Mouse (Mus musculus) cerebellum, adult 18-20 months (tissue): ENCODE data around the gene Ccrl2.

Experiments used
- DNase-seq, 2 experiments: peaks; one replicate each; pipeline ENCODE4 v3.0.0; 2021

Gene Ccrl2

DNA sequence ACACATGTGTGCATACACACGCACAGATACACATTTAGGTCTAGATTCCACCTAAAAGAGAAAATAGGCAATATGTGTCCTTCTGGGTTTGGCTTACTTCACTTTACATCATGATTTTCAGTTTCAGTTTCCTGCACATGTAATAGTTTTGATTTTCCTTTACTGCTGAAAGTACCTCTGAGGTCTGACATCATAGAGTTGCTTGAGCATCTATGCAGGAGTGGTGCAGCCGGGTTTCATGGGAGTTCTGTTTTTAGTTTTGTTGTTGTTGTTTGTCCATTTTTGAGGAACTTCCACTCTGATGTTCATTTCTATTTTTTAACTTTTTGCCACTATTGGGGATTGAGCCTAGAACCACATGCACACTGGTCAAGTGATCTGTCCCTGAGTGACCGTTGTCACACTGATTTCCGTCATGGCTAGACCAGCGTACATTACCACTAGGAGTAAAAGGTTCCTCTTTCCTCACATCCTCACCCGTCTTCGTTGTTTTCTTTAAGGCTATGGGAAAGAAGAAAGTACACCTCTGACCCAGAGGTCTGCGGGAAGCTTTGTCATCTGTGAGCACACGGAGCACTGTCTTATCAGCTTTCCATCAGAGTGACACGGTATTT lies 1.7 kb upstream of the Ccrl2 start:
- DNase-seq = no peak

DNA sequence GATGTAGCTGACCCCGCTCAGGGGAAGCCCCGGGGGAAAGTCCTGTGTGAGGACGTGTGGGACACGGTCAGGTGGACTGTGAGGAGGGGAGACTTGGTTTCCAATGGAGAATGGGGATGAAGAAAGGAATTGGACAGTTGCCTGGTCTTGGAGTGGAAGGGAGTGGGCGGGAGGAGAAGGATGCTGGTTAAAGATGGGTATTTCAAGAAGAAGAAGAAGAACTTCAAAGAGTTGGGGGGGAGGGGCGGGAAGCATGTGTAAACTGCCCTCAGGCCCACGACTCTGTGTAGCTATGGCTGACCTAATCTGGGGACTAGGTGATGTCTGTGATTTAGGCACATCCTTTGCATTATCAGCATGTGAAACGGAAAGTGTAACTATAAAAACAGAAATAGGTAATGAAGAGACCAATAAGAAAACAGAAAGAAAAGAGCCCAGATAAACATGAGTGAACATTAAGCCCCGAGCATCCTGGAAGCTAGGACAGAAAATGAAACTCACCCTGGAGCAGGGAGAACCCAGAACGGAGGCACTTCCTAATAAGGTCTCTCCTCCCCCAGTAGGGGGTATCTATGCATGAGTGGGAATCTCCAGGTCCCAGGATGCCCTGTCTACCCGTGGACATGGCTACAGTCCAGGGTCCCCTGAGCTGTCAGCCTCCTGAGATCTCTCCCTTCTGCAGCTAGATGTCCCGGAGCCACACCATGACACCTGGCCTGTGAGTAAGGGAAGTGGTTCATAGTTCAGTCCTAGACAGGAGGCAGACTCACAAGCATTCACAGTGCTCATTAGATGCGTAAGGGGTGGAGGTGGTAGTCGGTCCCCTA lies 438 bp upstream of the Ccrl2 start:
- DNase-seq = no peak

DNA sequence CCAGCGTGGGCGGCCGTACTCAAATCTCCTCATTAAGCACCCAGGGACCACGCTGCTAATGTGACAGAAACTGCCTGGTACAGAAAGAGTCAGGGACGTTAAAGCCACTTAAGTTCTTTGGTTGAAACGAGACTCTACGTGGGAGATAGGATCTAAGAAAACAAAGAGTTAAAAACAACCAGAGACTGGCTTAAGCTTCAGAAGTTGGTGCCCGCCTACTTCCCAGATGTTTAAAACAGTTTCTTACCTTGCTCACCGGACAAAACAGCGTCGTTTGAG lies 861 bp downstream of the Ccrl2 start:
- no peak for DNase-seq

DNA sequence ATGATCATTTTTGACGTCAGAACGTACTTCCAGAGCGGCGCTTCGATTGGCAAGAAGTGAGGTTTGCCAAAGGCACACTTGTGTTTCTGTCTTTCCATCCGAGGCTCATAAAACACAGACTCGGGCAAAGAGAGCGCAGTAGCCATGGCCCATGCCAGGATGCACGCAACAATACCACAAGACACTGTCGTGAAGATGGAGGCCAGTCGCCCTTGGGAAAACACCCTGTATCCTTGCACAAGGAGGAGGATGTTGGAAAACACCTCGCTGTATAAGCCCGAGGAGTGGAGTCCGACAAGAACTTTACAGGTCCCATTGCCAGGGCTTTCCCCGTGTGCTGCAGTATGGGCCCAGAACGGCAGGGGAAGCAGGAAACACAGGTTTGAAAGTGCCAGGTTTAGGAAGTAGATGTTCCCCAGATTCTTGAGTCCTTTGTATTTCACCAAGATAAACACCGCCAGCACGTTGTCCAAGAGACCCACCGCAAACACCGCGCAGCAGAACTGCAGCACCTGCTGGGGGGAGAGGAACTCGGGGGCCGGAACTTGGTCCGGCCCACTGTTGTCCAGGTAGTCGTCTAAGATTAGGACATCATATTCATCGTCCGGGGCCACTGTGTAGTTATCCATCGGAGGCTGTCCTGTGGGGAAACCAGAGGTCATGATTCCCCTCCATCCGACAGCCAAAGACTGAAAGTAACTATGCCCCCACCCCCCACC lies 1.4 kb downstream of the Ccrl2 start:
- no peak for DNase-seq

DNA sequence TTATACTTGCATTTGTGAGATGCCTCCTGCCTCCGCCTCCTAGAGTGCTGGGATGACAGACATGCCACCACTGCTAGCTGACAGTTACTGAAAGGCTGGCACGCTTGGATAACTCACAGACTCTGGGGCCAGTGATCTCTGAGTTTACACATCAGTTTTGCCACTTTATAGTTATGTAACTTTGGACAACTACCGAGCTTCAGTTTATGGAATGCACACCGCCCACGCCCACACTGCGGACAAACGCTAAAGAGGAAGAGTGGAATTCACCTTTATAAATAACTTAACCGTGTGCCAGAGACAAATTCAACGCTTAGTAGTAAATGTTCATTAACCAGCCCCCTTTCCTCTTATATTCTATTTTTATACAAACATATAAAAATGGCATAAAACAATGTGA lies 2.4 kb downstream of the Ccrl2 start:
- DNase-seq = no peak

DNA sequence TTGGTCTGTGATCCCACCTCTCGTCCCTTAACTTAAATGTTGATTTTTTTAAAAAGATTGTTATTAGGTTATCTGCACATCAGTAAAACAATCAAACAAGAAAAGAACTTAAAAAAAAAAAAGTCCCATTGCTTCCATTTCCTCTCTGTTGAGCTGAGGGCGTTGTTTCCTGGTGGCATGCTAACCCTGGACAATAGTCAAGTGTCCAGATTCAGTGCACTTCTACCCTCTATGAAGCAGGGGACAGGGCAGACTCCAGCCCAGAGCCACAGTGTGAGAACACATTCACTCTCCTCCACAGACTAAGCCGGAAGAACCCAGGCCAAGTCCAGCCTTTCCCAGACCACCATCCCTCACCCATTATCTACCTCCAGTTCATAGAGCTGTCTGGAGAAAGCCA lies 8.9 kb downstream of the Ccrl2 start:
- no peak for DNase-seq

DNA sequence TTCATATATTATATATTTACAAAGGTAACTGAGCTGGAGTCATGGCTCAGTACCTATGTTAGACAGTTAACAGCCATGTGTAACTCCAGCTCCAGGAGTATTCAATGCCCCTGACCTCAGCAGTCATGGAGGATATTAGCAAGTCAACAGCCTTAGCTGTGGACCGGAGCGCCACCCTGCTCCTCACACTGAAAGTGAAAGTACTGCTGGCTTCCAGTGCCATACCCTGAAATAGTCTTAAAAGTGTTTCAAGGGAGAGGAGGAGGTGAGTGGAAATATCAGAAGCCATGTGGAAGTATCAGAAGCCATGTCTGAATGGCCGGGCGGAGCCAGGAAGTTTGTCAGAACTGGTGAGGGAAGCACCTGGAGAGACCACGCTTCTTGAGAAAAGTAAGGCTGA lies 10.1 kb downstream of the Ccrl2 start:
- DNase-seq = no peak

DNA sequence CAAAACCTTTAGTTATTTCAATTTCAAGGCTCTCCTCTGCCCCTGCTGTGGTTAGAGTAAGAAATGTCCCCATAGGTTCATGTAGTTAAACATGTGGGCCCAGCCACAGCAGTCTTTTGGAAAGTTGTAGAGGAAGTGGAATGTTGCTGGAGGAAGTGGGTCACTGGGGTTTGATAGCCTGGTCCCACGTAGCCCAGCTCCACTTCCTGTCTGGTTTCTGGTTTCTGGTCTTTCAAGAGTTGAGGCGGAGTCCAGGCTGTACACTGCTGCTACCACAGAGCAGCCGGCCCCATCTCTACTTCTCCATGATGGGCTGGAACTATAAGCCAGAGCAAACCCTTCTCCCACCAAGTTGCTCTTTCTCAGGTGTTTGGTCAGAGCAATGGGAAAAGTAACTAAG lies 11.1 kb downstream of the Ccrl2 start:
- DNase-seq = no peak

DNA sequence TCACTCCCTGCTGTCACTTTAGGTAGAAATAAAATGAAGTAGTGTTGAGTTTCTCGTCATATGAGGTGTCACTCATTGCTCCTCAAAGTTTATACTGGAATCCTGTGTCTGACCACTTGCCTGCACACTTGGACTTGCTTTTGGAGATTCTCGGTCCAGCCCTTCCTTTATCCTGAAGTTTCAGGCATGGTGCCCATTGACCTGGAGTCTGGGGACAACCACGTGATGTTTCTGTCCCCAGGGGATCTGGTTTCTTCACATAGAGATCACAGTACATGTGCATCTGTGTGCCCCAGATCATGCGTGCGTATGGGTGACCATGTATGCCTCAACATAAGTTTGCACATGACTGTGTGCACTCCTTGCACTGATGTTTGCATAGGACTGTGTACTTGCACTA lies 15.1 kb downstream of the Ccrl2 start:
- DNase-seq = no peak

DNA sequence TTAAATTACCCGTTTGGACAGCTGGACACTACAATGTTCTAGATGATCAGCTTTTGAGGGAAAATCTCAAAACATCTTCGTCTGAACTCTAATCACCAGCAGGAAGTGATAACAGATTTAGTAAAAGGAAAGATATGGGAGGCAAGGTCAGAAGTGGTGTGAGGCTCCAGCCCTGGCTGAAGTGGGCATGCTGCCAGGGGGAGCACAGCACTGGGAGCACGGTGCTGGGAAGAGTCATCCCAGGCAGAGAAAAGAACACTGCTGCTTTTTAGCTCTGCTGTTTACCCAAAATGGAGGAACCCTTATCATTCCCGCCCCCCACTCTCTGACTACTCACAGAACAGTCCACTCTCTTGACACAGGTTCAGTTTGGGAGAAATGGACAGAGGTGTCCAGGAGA lies 17.4 kb downstream of the Ccrl2 start:
- DNase-seq = no peak

DNA sequence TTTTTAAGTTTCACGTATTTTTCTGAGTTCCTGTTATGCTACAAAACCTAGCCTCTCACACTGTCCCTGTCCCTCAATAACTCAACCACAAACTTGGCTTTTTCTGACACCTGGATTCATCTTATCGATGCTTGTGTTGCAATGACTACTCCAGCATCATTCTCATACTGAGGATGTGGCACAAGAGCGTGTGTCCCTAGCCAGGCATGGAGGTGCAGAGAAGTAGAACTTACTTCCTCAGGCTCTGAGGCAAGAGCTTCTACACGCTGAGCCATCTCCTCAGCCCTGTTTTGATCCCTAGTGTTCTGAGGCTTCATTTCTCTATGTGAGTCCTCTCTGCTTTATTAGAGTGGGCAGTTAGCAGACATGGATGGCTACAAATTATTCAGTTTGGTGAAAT lies 23.6 kb downstream of the Ccrl2 start:
- DNase-seq = no peak

DNA sequence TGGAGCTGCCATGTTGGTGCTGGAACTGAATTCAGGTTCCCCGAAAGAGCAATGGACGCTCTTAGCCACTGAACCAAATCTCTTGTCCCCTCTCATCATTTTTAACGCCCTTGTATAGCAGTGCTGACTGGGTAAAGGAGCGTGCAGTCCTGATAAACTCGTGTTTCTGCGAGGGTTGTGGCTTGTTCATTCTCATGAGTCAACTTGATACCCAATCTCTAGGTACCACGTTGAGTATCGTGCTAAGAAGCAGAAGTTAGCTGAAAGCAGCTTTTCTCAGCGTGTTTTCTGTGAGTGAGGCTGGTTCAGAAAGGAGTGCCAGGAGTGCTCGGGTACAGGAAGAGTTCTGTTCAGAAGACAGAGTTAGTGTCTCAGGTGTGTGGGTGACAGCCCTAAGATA lies 30.5 kb downstream of the Ccrl2 start:
- DNase-seq = no peak

DNA sequence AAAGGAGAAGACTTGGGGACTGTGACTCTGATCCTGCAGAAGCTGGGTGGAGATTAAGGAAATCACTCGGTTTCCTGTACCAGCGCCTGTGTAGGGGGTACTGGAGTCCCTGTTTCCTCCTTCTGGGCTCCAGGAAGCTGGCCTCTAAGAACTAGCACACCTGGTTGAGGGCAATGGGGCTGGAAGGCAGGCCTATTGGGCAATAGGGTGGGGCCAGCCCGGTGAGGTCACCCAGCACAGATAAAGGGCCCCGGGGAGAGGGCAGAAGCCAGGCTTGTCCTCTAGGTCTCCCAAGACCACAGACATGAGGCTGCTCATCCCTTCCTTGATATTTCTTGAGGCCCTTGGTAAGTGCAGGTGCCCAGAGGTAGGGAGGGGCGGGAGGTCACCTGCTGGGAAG lies 38.3 kb downstream of the Ccrl2 start, which contains the start of gene Ltf:
Ltf (plus strand) TSS at position 250 of the 400 bp plus-strand sequence.
- no peak for DNase-seq

DNA sequence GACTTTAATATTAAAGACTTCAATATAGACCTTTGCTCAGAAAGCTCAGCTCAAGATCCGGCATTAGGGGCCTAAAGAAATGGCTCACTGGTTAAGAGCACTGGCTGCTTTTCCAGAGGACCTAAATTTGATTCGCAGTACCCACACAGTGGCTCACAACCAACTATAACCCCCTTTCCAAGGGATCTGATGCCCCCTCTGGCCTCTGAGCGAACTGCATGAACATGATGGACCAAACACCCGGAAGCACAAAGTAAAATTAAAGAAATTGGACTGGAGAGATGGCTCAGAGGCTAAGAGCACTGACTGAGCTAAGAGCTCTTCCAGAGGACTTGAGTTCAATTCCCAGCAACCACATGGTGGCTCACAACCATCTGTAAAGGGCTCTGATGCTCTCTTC lies 41.7 kb downstream of the Ccrl2 start:
- no peak for DNase-seq

DNA sequence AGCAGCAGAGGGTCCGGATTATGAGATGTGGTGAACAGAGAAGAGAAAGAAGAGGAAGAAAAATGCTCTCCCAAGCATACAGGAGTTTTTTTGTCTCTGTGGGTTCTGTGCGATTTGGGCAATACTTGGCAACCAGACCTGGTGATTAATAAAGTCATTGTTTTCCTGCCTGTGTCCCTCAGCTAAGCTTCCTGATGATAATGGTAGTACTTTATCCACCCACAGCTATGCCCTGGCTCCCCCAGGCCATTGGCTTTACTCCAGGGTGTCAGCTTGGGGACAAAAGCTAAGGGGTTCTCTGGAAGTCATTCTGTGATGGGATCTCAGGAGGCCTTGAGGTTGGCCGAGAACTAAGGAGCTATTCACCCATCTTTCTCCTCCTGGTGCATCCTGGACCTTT lies 45.3 kb downstream of the Ccrl2 start:
- no peak for DNase-seq

DNA sequence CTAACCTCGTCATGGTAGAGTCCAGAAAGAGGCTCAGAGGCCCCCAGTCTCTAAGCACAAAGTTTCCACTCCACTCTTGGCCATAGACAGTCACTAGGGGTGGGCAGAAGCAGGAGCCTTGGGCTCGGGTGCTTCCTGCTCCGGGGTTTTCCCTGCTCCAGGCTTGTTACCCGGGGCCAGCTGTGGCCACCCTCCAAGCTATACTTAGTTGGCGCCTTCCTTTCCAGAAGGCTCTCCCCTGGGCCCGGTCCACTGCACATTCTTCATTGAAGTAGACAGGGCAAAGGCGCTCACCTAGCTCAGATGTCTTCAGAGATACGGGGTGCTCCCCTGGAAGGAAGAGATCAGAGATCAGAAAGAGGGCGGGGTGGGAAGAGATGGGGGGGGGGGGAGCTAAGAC lies 45.8 kb downstream of the Ccrl2 start:
- DNase-seq = no peak

DNA sequence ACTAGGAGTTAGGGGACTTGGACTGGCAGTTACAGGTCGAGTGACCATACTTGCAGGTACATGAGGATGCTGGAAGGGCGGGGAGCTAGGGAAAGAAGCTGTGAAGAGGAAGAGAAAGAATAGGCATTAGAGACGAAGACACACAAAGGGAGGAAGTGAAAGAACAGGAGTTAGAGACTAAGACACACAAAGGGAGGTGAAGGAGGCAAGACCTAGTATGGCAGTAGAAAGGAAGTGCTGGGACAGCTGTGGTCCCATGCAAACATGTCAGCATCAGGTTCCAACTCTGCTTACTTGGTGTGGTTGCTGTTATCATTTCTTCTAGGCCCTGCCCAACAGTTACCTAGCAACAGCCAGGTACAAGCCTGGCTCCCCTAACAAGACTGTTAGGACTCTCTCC lies 47.6 kb downstream of the Ccrl2 start:
- DNase-seq = no peak

DNA sequence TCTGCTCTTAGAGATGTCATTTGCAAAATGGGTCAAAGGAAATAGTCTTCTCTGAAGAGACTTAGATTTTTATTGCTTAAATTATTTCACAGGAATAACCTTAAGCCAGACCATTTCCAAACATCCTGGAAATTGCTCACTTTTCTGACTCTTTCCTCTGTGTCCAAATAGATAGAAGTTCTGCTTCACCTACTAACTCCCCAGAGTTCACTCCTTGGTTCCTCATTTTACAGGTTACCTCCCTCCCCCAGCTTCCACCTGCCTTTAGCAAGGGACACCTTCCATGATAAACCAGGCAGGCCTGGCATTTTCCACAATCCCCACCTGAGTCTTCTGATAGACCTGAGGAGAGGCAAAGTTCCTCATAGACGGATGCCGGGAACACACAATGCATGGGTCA lies 50.8 kb downstream of the Ccrl2 start:
- DNase-seq = no peak
